Mouse (Mus musculus): ENCODE data around the gene St3gal3. TPM values are rescaled to one million over a fixed set of nuclear protein-coding genes. Genes with fewer than 3 reads are reported as not detected.

The St3gal3 gene
- polyA plus RNA-seq, 1 experiment from 2014 or later = 12.5 TPM

Other genes starting within 250 kb of the St3gal3 start
- gene Atp6v0b, start 247.6 kb downstream of the St3gal3 start, polyA plus RNA-seq (2015; fragmentation: Nextera tagmentation; extraction: Ambion mirVana) = 458 and 469 TPM in 2 replicates
- gene Dph2, start 242.9 kb downstream of the St3gal3 start, polyA plus RNA-seq (2015; fragmentation: Nextera tagmentation; extraction: Ambion mirVana) = 26.0 and 26.1 TPM in 2 replicates
- gene Ipo13, start 219.9 kb downstream of the St3gal3 start, polyA plus RNA-seq (2015; fragmentation: Nextera tagmentation; extraction: Ambion mirVana) = 66.2 and 72.9 TPM in 2 replicates
- gene Artn, start 205.2 kb downstream of the St3gal3 start, polyA plus RNA-seq (2015; fragmentation: Nextera tagmentation; extraction: Ambion mirVana) = 0.30 TPM in 2 replicates
- gene Kdm4a, start 45.1 kb upstream of the St3gal3 start, polyA plus RNA-seq (2015; fragmentation: Nextera tagmentation; extraction: Ambion mirVana) = 63.7 and 64.8 TPM in 2 replicates
- 80.3 and 91.8 TPM in 2 replicates for gene Ptprf, start 156.5 kb upstream of the St3gal3 start, polyA plus RNA-seq (2015; fragmentation: Nextera tagmentation; extraction: Ambion mirVana)